Mouse (Mus musculus) embryonic facial prominence, embryonic 14.5 days (tissue): Measurements from ENCODE around the gene Spem1. TPM values are rescaled to one million over a fixed set of nuclear protein-coding genes. Genes with fewer than 3 reads are reported as not detected.

Experiments used
- ATAC-seq: fragments of 200-750 bp; cut with Nextera tagmentation; 2 replicates; pipeline ENCODE4 v1.8.0; 2017; ENCODE audit warnings: low read depth, moderate number of reproducible peaks, moderate TSS enrichment
- DNase-seq: peaks from one replicate; pipeline ENCODE4 v3.0.0-alpha.2; 2015; ENCODE audit warnings: low spot score
- H3K27ac ChIP-seq: fragments of 300-500 bp; sonication (generic); replicated peaks from 2 replicates; pipeline ENCODE4 v1.5.1; 2014; ENCODE audit warnings: low read depth, mild to moderate bottlenecking, low read length, moderate library complexity
- H3K27me3 ChIP-seq: fragments of 300-500 bp; sonication (generic); replicated peaks from 2 replicates; pipeline ENCODE4 v1.6.1; 2014; ENCODE audit warnings: low read length; ENCODE audit not compliant: control insufficient read depth, insufficient read depth
- H3K36me3 ChIP-seq: fragments of 300-500 bp; sonication (generic); 2 replicates; pipeline ENCODE4 v1.6.1; 2014; ENCODE audit warnings: low read length, mixed read lengths; ENCODE audit not compliant: control insufficient read depth, insufficient read depth
- H3K4me1 ChIP-seq: fragments of 300-500 bp; sonication (generic); 2 replicates; pipeline ENCODE4 v1.6.1; 2014; ENCODE audit warnings: antibody characterized with exemption, low read length; ENCODE audit not compliant: control insufficient read depth, insufficient read depth
- H3K4me2 ChIP-seq: fragments of 300-500 bp; sonication (generic); 2 replicates; pipeline ENCODE4 v1.6.1; 2014; ENCODE audit warnings: low read depth, mild to moderate bottlenecking, low read length, moderate library complexity, mixed read lengths
- H3K4me3 ChIP-seq: fragments of 300-500 bp; sonication (generic); 2 replicates; pipeline ENCODE4 v1.5.1; 2014; ENCODE audit warnings: low read depth, mild to moderate bottlenecking, low read length
- H3K9ac ChIP-seq: fragments of 300-500 bp; sonication (generic); 2 replicates; pipeline ENCODE4 v1.6.1; 2014; ENCODE audit warnings: low read depth, mild to moderate bottlenecking, low read length, moderate library complexity, mixed read lengths
- H3K9me3 ChIP-seq: fragments of 300-500 bp; sonication (generic); 2 replicates; pipeline ENCODE4 v1.6.1; 2016; ENCODE audit warnings: low read length; ENCODE audit not compliant: control insufficient read depth
- WGBS: fragments of 180-500 bp; shearing (Covaris S2); extraction: QIAGEN DNeasy Blood & Tissue Kit; methylation state at CpG from one replicate; pipeline ENCODE4 v1.1.7; 2014; 5-methylcytosine and 5-hydroxymethylcytosine counted together
- polyA plus RNA-seq: library from polyadenylated mRNA; unstranded; fragments of >200 nt; fragmentation: Nextera tagmentation; extraction: Ambion mirVana; gene quantifications from 2 replicates; pipeline ENCODE4 v1.2.1, GENCODE M21; 2014

Spem1 gene
- polyA plus RNA-seq, 1 experiment from 2014 or later = not detected

GRCm38 (mm10) chr11:69838714-69839104 lies 16.7 kb upstream of the Spem1 start:
- H3K9me3 ChIP-seq = no peaks in the 10 kb centered on the region
- peak overlapping the region; percentile 95 for H3K4me2 ChIP-seq
- ATAC-seq (peak; percentile 2; the same call in 1 of the 2 replicates), DNase-seq (no peak)
- H3K27ac ChIP-seq = peak overlapping the region; percentile 90
- peak overlapping the region; percentile 79 for H3K9ac ChIP-seq
- H3K36me3 ChIP-seq = peaks cover 3% of the 10 kb centered on the region
- peak overlapping the region; percentile 73 for H3K4me3 ChIP-seq
- WGBS = 2% methylated on average over 7 of the region's 7 CpGs
- H3K4me1 ChIP-seq = peaks cover 26% of the 10 kb centered on the region
- H3K27me3 ChIP-seq = no peaks in the 10 kb centered on the region

- Histone ChIP-seq H3K4me2 (peak within 1 kb of the TSS; percentile 95), H3K4me3 (peak within 1 kb of the TSS; percentile 73), H3K36me3 (peaks cover 9% of the 10 kb centered on the region), H3K9ac (peak within 1 kb of the TSS; percentile 81), H3K9me3 (no peaks in the 10 kb centered on the region), H3K4me1 (peaks cover 28% of the 10 kb centered on the region), H3K27me3 (no peaks in the 10 kb centered on the region), H3K27ac (peak within 1 kb of the TSS; percentile 92)
- WGBS = under 1% methylated on average over 28 of the region's 34 CpGs
- ATAC-seq = peak; percentile 92
- DNase-seq = peak; percentile 99
Observed at GRCm38 (mm10) chr11:69837952-69838713, 16.2 kb upstream of the Spem1 start, which contains the start of gene Tmem256. TSS of gene Tmem256 (plus strand) at chr11:69838514.

- DNase-seq (no peak), ATAC-seq (peak; percentile 75)
- WGBS = 0% methylated on average over 7 of the region's 32 CpGs
- Histone ChIP-seq H3K4me1 (peaks cover 28% of the 10 kb centered on the region), H3K9ac (peak within 1 kb of the TSS; percentile 81), H3K9me3 (no peaks in the 10 kb centered on the region), H3K36me3 (peaks cover 14% of the 10 kb centered on the region), H3K4me3 (peak within 1 kb of the TSS; percentile 73), H3K27me3 (no peaks in the 10 kb centered on the region), H3K27ac (peak within 1 kb of the TSS; percentile 92), H3K4me2 (peak within 1 kb of the TSS; percentile 95)
Observed at GRCm38 (mm10) chr11:69837604-69837951, 15.6 kb upstream of the Spem1 start, which contains the start of gene Nlgn2. TSS of gene Nlgn2 (minus strand) at chr11:69837784.

GRCm38 (mm10) chr11:69836703-69837576 lies 15.0 kb upstream of the Spem1 start:
- peaks cover 20% of the 10 kb centered on the region for H3K36me3 ChIP-seq
- peak overlapping the region; percentile 92 for H3K27ac ChIP-seq
- no peak for ATAC-seq
- peak overlapping the region; percentile 81 for H3K9ac ChIP-seq
- H3K4me1 ChIP-seq = peaks cover 28% of the 10 kb centered on the region
- H3K4me2 ChIP-seq = peak overlapping the region; percentile 95
- H3K4me3 ChIP-seq = peak overlapping the region; percentile 73
- no peaks in the 10 kb centered on the region for H3K27me3 ChIP-seq
- WGBS = 2% methylated on average over 37 of the region's 52 CpGs
- peak; percentile 61 for DNase-seq
- no peaks in the 10 kb centered on the region for H3K9me3 ChIP-seq

- Histone ChIP-seq H3K4me1 (peaks cover 28% of the 10 kb centered on the region), H3K9me3 (no peaks in the 10 kb centered on the region), H3K27ac (peak overlapping the region; percentile 92; the same call in 1 of the 2 replicates), H3K4me2 (peak overlapping the region; percentile 95), H3K9ac (peak overlapping the region; percentile 81), H3K4me3 (peak overlapping the region; percentile 73), H3K36me3 (peaks cover 28% of the 10 kb centered on the region), H3K27me3 (no peaks in the 10 kb centered on the region)
- WGBS = 6% methylated on average over 4 of the region's 4 CpGs
- no peak for ATAC-seq
- DNase-seq = no peak
Observed at GRCm38 (mm10) chr11:69835966-69836335, 14.0 kb upstream of the Spem1 start.

GRCm38 (mm10) chr11:69835326-69835965 lies 13.5 kb upstream of the Spem1 start:
- peak overlapping the region; percentile 95 for H3K4me2 ChIP-seq
- no peak overlapping the region for H3K27ac ChIP-seq
- DNase-seq (no peak), ATAC-seq (no peak)
- peaks cover 28% of the 10 kb centered on the region for H3K4me1 ChIP-seq
- peak overlapping the region; percentile 73 for H3K4me3 ChIP-seq
- no peaks in the 10 kb centered on the region for H3K9me3 ChIP-seq
- peaks cover 33% of the 10 kb centered on the region for H3K36me3 ChIP-seq
- H3K9ac ChIP-seq = peak overlapping the region; percentile 30; the same call in 1 of the 2 replicates
- no peaks in the 10 kb centered on the region for H3K27me3 ChIP-seq
- WGBS = 10% methylated on average over 9 of the region's 9 CpGs

- Histone ChIP-seq H3K9ac (peak overlapping the region; percentile 72), H3K4me3 (peak overlapping the region; percentile 73), H3K36me3 (peaks cover 42% of the 10 kb centered on the region), H3K4me1 (peaks cover 25% of the 10 kb centered on the region), H3K4me2 (peak overlapping the region; percentile 95), H3K9me3 (no peaks in the 10 kb centered on the region), H3K27me3 (no peaks in the 10 kb centered on the region), H3K27ac (0 out of 2 replicates have a peak overlapping the region, but pooled peaks have one; percentile 36)
- DNase-seq = no peak
- ATAC-seq = no peak
- WGBS = 15% methylated on average over 14 of the region's 48 CpGs
Observed at GRCm38 (mm10) chr11:69834001-69834549, 12.1 kb upstream of the Spem1 start.

GRCm38 (mm10) chr11:69833554-69833953 lies 11.6 kb upstream of the Spem1 start:
- Histone ChIP-seq H3K9ac (peak overlapping the region; percentile 72), H3K4me2 (peak overlapping the region; percentile 95), H3K9me3 (no peaks in the 10 kb centered on the region), H3K27me3 (no peaks in the 10 kb centered on the region), H3K36me3 (peaks cover 43% of the 10 kb centered on the region), H3K27ac (0 out of 2 replicates have a peak overlapping the region, but pooled peaks have one; percentile 36), H3K4me1 (peaks cover 23% of the 10 kb centered on the region), H3K4me3 (peak overlapping the region; percentile 73)
- ATAC-seq (no peak), DNase-seq (no peak)
- WGBS = 50% methylated on average over 7 of the region's 8 CpGs
